Mouse (Mus musculus): ENCODE results near the gene Prpf38b.

DNA sequence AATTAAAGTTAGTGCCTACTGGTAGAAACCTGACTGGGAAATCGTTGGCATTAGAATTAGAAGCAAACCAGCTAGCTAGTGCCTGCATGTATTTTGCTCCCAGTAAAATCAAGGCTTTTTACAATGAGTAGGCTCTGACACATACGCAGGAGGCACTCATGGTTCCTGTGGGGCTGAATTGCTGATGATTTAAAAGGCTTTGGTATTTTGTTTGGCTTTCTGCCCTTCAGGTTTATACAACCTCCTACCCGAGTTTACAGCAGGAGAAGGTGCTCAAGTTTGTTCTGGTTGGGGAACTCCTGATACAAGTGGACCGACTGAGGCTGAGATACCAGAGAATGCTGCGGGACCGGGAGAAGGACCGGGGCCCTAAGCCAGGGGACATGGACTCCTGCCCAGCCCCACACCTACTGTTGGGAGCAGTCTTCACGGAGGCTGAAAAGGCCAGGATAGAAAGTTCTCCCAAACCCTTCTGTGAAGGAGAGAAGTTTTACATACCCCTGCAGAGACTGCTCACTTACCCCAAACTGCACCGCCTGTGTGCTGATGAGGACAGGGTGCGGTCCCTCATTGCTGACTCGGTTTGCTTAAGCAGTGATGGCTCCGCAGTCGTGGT is 48.3 kb upstream of the Prpf38b start:
- no peak for TF ChIP-seq CTCF (IDR thresholded peaks at IDR 0.05; ENCODE audit: low read depth, low read length)
- TF ChIP-seq GATA2 (IDR thresholded peaks at IDR 0.05; ENCODE audit: borderline replicate concordance, low read depth, low read length) = no peak
- TF ChIP-seq GATA1 (IDR thresholded peaks at IDR 0.05; ENCODE audit: borderline replicate concordance, low read length) = no peak

Data from G1E (cell line).